Mouse (Mus musculus): ENCODE data around the gene Dst.

The Dst gene

GRCm38 (mm10) chr1:33989643-33990042, 81.6 kb downstream of the Dst start:
- no peak for DNase-seq

GRCm38 (mm10) chr1:33991067-33991466, 83.0 kb downstream of the Dst start:
- DNase-seq = no peak

GRCm38 (mm10) chr1:33992810-33993209, 84.8 kb downstream of the Dst start:
- DNase-seq = no peak

- DNase-seq = no peak
Observed at GRCm38 (mm10) chr1:33994201-33994600, 86.2 kb downstream of the Dst start.

- DNase-seq = no peak
Observed at GRCm38 (mm10) chr1:33995386-33995785, 87.4 kb downstream of the Dst start.

GRCm38 (mm10) chr1:33996105-33996887, 88.3 kb downstream of the Dst start:
- DNase-seq = no peak

GRCm38 (mm10) chr1:34002321-34002720, 94.3 kb downstream of the Dst start:
- DNase-seq = no peak

GRCm38 (mm10) chr1:34002970-34003369, 94.9 kb downstream of the Dst start:
- DNase-seq = no peak

GRCm38 (mm10) chr1:34005238-34005725, 97.3 kb downstream of the Dst start:
- DNase-seq = no peak

GRCm38 (mm10) chr1:34005726-34006638, 98.0 kb downstream of the Dst start:
- DNase-seq = peak; percentile 76

- no peak for DNase-seq
Observed at GRCm38 (mm10) chr1:34006828-34007361, 98.9 kb downstream of the Dst start.

- no peak for DNase-seq
Observed at GRCm38 (mm10) chr1:34007379-34007778, 99.4 kb downstream of the Dst start.

- peak; percentile 80 for DNase-seq
Observed at GRCm38 (mm10) chr1:34011051-34011677, 103.1 kb downstream of the Dst start.

GRCm38 (mm10) chr1:34011821-34012271, 103.8 kb downstream of the Dst start:
- DNase-seq = peak; percentile 33

GRCm38 (mm10) chr1:34013490-34013889, 105.5 kb downstream of the Dst start:
- no peak for DNase-seq

- no peak for DNase-seq
Observed at GRCm38 (mm10) chr1:34016780-34017179, 108.8 kb downstream of the Dst start.

- DNase-seq = no peak
Observed at GRCm38 (mm10) chr1:34017323-34017722, 109.3 kb downstream of the Dst start.

- no peak for DNase-seq
Observed at GRCm38 (mm10) chr1:34020599-34020998, 112.6 kb downstream of the Dst start.

GRCm38 (mm10) chr1:34021574-34021973, 113.5 kb downstream of the Dst start:
- DNase-seq = no peak

GRCm38 (mm10) chr1:34023154-34023553, 115.1 kb downstream of the Dst start:
- no peak for DNase-seq

GRCm38 (mm10) chr1:34025879-34026278, 117.9 kb downstream of the Dst start:
- DNase-seq = no peak

- no peak for DNase-seq
Observed at GRCm38 (mm10) chr1:34028722-34029121, 120.7 kb downstream of the Dst start.

Measured in kidney, postnatal 10 days (tissue).